Mouse (Mus musculus) layer of hippocampus, adult 9-10 months (tissue): ENCODE results near the gene Ankrd23.
"Not testable (repeated sequence)": the region's sequence is repeated elsewhere in the genome, so short reads cannot be mapped to it uniquely, and the experiment has no call there.

Experiments used
- DNase-seq: peaks from one replicate; pipeline ENCODE4 v3.0.0; 2022; ENCODE audit warnings: low spot score

The Ankrd23 gene

DNA sequence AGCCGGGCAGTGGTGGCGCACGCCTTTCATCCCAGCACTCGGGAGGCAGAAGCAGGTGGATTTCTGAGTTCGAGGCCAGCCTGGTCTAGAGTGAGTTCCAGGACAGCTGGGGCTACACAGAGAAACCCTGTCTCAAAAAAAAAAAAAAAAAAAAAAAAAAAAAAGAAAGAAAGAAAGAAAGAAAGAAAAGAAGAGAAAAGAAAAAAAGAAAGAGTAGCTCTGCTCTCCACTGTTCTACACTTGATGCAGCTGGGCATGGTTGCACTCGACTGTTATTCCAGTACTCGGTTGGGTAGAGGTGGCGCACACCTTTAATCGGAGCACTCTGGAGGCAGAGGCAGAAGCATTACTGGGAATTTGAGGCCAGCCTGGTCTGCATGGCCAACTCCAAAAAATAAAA is at the start of gene Ankrd23:
Gene Ankrd23 (minus strand): TSS at position 101 of the 400 bp plus-strand sequence.
- not testable (repeated sequence) for DNase-seq

DNA sequence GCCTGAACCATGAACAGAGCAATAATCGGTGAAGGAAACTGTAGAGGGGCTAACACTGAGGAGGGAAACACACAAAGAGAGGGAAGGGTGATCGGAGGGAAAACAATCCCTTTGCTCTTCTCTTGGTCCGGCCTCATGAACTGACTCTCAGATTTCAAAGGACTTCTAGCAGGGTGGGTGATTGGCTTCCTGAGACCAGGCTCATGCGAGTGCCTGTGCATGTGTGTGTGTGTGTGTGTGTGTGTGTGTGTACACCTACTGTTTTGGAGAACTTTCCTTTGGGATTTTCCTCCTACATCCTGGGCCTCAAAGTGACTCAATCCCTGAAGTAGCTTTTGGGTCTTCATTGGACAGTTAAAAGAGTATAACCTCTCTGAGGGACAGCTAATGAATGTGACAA is 49.6 kb upstream of the Ankrd23 start:
- DNase-seq, result no peak

GRCm38 (mm10) chr1:36583408-36584116 is 46.9 kb upstream of the Ankrd23 start:
- DNase-seq, result no peak

DNA sequence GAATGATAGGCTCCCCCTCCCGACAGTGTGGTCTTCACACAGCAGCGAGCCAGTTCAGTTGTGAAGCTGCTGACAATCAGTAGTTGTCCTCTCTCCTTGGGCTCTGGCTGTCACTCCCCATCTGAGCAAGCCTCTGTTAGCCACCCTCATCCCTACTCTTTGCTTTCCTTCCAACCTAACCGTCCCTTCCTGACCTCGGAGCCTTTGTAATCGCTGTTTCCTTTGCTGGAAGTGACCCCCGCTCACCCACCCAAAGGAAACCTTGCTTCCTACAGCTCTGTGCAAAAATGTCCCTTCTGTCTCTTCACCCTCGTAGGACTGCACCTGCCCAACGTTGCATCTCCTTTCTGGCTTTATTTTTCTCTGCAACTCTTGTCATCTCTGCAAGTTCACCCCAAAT is 45.5 kb upstream of the Ankrd23 start:
- no peak for DNase-seq

DNA sequence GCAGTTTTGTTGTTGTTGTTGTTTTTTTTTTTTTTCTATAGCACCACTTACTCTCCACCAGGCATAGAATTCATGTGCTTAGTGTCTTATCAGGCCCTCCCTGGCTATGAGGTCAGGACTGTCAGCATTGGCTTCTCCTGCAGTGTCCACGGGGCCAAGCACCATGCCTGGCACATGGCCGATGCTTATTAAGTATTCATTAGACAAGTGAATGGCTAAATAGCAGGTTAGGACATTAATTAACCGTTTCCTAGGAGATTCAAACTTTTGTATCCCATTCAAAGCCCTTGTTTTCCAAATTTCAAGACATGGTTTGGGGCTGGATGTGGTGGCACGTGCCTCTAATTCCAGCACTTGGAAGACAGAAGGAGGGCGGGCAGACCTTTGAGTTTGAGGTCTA is 44.6 kb upstream of the Ankrd23 start:
- no peak for DNase-seq

GRCm38 (mm10) chr1:36580384-36581207 is 43.9 kb upstream of the Ankrd23 start:
- DNase-seq, result no peak

DNA sequence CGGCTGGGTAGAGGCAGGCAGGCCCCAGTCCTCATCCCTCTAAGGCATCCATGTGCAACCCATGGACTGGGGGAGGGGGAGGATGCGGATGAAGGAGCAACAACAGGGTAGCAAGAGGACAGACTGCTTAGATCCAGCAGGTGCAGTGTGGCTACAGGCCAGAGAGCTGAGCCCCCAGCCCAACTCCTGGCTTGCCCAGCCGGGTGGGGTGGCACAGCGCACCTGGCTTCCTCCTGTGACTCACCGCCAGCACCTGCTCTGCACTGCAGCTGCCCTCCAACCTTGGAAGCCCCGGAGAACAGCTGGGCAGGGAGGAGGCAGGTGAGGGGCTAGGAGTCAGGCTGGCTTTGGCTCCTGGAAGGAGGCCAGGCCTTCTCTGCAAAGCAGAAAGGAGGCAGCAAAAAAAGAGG is 43.3 kb upstream of the Ankrd23 start:
- no peak for DNase-seq

- DNase-seq, result no peak
Measured at GRCm38 (mm10) chr1:36576991-36577675, 40.5 kb upstream of the Ankrd23 start.

DNA sequence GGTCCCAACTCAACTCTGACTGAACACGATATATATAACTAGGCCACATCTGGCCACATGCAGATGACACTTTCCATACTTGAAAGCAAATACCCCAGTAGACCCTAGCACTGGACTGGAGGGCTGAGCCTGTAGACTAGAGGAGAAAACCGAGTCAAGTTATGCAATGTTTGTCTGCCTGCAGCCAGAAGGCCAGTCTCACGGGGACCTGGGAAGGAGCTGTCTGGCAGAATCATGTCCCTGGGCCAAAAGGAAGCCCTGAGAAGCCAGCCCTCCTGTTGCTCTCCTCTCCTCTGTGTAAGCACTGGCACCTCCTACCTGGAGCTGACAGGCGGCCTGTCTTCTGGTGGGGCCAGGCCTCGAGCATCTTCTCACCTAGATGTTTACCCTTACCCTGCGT is 38.7 kb upstream of the Ankrd23 start:
- DNase-seq, result no peak

- DNase-seq, result no peak
Measured at GRCm38 (mm10) chr1:36574196-36574955, 37.7 kb upstream of the Ankrd23 start.

DNA sequence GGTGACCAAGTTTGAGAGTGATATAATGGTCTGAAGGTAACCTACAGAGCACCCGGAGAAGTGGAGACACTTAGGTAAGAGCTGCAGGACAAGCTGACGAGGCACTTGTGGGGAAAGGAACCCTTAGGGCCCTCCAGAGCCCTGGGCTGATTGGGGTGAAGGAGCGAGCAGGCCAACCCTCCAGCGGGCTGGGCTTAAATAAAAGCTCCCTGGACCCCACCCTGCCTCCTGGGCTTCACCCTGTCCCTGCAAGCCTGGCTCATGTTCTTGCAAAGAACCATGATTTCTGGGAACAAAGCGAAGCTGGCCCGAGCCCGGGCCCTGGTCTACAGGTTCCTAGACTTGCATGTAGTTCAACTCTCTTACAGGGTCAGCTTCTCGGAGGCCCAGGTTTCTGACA is 36.8 kb upstream of the Ankrd23 start:
- no peak for DNase-seq

DNA sequence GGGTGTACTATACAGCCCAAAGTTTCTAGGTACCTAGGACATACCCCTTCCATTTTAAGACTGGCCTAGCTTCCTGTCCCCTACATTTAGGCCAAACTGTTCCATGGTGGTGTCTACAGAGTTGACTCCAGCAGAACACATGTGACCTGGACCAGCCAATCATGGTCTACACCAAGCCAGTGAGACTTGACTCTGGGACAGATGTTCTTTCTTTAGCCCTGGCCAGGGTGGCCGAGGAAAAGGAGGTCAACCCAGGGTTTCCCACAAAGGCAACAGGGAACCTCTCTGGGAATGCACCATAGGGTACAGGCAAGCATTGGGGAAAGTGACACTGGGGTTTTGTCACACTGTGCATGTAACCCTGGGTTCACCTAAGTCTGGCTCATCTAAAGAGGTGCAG is 36.0 kb upstream of the Ankrd23 start:
- DNase-seq, result no peak

- DNase-seq, result no peak
Measured at GRCm38 (mm10) chr1:36572140-36572700, 35.5 kb upstream of the Ankrd23 start.

DNA sequence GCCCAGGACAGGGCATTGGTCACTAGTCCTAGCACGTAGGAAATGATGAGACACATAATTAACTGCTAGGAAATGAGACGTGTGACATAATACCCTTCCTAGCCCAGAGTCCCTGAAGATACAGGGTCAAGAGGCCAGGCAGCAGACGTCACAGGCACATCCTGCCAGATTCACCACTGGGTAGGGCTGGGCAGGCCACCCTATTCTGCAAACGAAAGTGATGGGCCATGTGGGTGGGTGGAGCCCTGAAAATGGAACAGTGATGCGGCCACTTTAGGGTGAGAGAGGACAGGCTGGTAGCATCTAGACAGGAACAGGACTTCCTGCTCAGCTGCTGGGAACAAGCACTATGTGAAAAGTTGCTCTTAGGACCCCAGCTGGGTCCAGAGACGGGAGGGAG is 34.9 kb upstream of the Ankrd23 start:
- no peak for DNase-seq

DNA sequence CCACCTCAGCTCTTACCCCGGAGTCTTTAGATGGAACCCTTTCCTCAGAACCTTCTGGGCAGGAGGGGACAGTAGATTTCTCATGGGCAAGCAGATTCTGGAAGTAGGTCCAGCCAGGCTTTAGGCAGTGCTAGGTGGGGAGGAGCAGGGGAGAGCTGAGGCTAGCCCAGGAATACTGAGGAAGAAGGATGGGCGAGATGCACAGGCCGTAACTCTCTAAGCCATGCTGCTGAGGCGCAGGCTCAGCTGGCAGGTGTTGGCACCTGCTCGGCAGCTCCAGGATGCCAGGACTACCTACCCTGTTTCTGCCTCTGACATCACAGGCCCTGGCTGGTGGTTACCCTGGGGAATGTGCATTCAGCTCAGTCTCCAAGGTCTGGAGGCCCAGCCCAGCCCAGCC is 33.6 kb upstream of the Ankrd23 start:
- no peak for DNase-seq

DNA sequence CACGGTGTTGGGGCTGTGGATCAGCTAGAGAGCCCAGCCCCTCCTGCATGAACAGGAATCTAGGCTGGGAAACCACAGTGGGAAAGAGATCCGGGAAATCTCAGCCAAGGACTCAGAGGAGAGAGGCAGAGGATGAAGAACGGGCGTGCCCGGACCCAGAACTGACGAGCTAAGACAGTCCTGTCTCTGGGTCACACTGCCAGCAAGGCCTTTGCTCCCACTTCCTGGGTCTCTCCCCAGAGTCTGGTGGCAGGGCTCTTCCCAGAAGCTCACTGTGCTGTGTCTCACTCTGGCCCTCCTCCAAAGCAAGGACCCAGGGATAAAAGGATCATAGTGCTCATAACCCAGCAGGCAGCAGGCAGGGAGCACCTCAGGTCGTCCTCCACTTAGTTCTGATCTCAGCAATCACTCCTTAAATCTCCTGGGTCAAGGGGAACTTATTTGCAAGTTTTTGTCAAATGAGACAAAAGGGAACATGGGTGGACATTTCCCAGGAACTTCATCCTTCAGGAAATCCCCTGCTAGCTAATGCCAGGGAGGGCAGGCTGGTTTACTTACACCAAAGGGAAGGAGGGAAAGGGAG is 33.1 kb upstream of the Ankrd23 start:
- no peak for DNase-seq

DNA sequence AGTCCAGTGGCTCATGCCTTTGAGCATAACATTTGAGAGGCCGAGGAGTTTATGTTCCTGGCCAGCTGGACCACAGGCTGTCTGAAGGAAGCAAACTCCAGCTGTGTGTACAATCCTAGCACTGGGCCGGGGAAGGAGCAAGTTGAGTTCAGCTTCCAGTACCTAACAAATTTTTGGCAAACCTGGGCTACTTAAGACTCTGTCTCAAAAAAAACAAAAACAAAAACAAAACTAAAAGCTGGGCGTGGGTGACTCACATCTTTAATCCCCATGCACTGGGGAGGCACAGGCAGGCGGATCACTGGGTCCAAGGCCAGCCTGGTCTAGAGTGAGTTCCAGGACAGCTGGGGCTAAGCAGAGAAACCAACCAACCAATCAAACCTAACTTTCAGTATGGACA is 32.1 kb upstream of the Ankrd23 start:
- no peak for DNase-seq

DNA sequence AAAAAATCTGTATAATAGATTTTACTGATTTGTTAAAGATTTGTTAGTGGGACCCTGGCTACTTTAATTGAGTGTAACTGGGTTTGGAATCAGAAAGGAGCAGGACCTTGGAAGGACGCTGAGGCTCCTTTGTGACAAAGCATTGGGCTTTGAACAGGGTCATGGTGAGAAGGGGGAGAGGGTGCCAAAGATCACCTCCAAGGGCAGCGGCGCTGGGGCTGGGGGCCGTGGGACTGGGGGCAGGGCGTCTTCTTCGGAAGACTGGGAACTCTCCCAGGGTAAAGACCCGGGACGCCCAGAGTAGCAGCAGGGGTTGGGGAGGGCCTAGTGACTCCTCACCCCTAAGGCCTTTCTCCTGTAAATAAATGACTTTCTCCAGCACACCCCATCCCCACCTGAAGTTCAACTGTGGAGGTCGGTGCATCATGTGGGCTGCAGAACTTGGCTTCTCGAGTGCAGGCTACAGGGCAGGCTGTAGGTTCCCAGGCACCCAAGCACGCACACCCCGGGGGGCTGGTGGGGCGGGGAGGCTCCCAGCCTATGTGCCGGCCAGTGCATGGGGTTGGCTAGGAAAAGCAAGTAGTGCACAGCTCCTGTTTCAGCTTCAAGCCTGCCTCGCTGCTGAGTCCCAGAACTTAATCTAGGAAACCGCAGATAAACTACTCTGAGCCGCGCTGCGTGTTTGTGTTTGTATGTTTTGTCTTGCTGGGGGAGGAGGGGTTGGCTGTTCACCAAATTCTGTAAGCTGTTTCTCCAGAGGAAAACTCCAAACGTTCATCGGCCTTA is 31.3 kb upstream of the Ankrd23 start:
- no peak for DNase-seq

DNA sequence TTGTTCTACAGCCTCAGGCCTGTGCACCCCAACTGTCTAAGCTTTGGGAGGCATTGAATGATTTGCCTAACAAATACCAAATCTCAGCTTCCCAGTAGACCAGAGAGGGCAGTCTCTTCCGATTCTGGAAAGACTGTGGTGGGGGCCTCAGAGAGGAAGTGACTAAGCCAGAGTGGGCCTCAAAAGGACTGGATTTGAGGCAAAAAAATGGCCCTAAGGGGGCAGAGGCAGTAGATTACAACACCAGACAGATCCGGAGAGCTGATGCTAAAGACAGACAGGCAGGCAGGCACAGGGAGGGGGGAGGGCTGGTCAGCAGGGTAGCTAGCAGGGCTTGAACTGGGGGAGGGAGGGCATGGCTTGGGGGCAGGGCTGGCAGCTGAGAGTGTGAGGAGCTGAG is 29.7 kb upstream of the Ankrd23 start:
- DNase-seq, result no peak

DNA sequence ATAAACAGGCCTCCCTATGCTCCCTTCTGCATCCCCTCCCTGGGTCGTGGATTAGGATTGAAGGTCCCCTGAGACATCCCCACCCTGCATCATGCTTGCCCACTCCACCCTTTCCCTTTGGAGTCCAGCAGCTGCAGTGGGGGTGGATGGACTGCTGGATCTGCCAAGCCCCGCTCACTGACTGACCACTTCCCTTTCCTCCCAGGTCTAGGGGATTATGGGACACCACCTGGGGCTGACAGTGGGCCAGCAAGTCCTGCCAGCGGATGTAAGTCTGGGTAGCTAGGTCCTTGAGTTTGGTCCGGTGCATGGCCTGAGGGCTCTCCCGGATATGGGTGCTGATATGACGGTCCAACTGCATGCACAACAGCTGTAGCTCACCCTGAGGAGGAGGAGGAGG is 27.4 kb upstream of the Ankrd23 start:
- no peak for DNase-seq

DNA sequence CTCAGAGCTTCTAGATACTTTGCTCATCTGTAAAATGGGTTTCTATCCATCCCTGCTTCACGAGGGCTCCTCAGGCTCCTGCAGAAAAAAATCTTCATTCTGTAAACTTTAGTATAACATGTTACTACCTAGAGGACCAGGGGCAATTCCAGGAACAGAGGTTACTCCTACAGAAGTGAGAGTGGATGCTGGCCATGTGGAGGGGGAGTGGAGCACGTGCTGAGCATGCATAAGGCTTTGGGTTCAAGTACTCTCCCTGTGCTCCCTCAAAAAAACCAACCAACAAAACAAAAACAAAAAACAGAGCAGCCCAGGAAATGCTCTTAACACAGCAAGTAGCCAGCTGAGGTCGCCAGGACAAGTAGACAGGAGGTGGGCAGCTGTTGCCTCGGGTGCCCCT is 26.9 kb upstream of the Ankrd23 start:
- DNase-seq, result no peak
